Mouse (Mus musculus): ENCODE data around the gene Kat8. TPM values are rescaled to one million over a fixed set of nuclear protein-coding genes. Genes with fewer than 3 reads are reported as not detected.

The Kat8 gene
- 42.1 and 42.3 TPM in 2 replicates for polyA plus RNA-seq (2015; fragmentation: Nextera tagmentation; extraction: Ambion mirVana)

DNA sequence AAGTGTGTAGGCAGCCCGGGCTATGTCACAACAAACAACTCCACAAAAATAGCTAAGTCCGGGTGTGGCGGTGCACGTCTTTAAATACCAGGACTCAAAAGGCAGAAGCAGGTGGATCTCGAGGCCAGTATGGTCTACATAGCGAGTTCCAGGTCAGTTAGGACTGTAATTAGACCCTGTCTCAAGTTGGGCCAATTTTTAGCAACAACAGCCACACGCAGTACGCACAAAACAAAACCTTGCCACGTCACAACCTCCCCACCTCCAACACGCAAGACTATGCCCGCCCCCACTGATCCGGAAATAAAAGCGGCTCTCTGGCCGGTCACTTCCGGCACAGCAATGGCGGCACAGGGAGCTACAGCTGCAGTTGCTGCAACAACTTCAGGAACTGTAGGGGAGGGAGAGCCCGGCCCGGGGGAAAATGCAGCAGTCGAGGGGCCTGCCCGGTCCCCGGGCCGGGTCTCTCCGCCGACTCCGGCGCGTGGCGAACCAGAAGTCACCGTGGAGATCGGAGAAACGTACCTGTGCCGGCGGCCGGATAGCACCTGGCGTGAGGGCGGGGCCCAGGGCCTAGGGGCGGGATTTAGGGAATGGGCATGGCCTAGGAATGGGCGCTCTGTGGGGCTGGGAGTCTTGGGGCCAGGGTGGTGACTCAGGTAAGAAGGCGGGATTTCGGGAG is at the start of gene Kat8:
TSS of gene Kat8 (plus strand) at position 327 of the 682 bp plus-strand sequence.
- no peaks in the 10 kb centered on the region for H3K9me3 ChIP-seq (ENCODE audit: control insufficient read depth, low read length)
- no peaks in the 10 kb centered on the region for H3K27me3 ChIP-seq (replicated peaks; ENCODE audit: control insufficient read depth, insufficient read depth, low read length)
- H3K4me2 ChIP-seq (ENCODE audit: low read length), result peak within 1 kb of the TSS; percentile 92
- ATAC-seq, result peak; percentile 97
- peak within 1 kb of the TSS; percentile 96 for H3K4me3 ChIP-seq (ENCODE audit: low read length)
- H3K9ac ChIP-seq (ENCODE audit: low read depth, low read length), result peak within 1 kb of the TSS; percentile 87
- H3K27ac ChIP-seq (ENCODE audit: low read depth, low read length), result peak within 1 kb of the TSS; percentile 86
- WGBS, result under 1% methylated on average over 39 of the region's 40 CpGs
- peaks cover 26% of the 10 kb centered on the region for H3K36me3 ChIP-seq (ENCODE audit: control insufficient read depth, insufficient read depth, low read length)
- H3K4me1 ChIP-seq (ENCODE audit: control insufficient read depth, insufficient read depth, low read depth, low read length), result peaks cover 8% of the 10 kb centered on the region

DNA sequence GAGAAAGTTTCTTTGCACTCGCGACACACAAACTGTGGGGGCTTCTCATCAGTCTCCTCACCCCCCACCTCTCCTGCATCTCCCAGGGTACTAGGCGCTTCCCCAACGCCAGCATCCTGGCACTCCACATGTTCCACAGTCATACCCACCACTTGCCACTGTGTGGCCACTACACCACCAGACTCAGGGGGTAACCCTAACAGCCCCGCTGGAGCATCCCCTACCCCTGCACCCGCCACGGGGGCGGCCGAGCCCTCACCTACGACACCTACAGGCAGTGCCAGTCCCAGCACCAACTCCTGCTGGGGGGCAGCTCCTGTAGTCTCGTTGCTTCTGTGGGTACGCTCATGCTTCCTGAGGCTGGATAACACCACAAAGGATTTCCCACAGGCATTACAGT is 45.9 kb upstream of the Kat8 start:
- Histone ChIP-seq H3K4me1 (ENCODE audit: control insufficient read depth, insufficient read depth, low read depth, low read length) (no peaks in the 10 kb centered on the region; the same call in 1 of the 2 replicates), H3K4me2 (ENCODE audit: low read length) (no peak overlapping the region), H3K27me3 (replicated peaks; ENCODE audit: control insufficient read depth, insufficient read depth, low read length) (no peaks in the 10 kb centered on the region), H3K9me3 (ENCODE audit: control insufficient read depth, low read length) (no peaks in the 10 kb centered on the region), H3K36me3 (ENCODE audit: control insufficient read depth, insufficient read depth, low read length) (peaks cover 24% of the 10 kb centered on the region), H3K9ac (ENCODE audit: low read depth, low read length) (no peak overlapping the region), H3K4me3 (ENCODE audit: low read length) (no peak overlapping the region), H3K27ac (ENCODE audit: low read depth, low read length) (no peak overlapping the region)
- no peak for ATAC-seq
- 95% methylated on average over 10 of the region's 12 CpGs for WGBS

DNA sequence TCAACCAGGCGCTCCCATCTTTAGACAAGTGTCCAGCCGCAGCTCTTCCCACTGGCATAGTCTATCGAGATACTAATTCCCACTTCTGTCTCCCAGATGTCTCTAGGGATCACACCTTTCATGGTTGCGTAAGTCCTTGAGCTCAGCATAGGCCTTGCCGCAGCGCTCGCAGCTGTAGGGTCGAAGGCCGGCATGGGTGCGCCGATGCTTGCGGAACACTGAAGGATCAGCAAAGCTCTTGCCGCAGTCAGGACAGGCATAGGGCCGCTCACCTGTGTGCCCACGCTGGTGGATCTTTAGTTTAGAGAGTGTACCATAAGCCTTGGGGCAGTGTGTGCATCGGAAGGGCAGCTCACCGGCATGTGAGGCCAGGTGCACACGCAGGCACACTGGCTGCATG is 44.7 kb upstream of the Kat8 start:
- H3K4me2 ChIP-seq (ENCODE audit: low read length), result no peak overlapping the region
- no peaks in the 10 kb centered on the region; the same call in 1 of the 2 replicates for H3K4me1 ChIP-seq (ENCODE audit: control insufficient read depth, insufficient read depth, low read depth, low read length)
- peaks cover 24% of the 10 kb centered on the region for H3K36me3 ChIP-seq (ENCODE audit: control insufficient read depth, insufficient read depth, low read length)
- no peak overlapping the region for H3K4me3 ChIP-seq (ENCODE audit: low read length)
- H3K9me3 ChIP-seq (ENCODE audit: control insufficient read depth, low read length), result no peaks in the 10 kb centered on the region
- no peaks in the 10 kb centered on the region for H3K27me3 ChIP-seq (replicated peaks; ENCODE audit: control insufficient read depth, insufficient read depth, low read length)
- WGBS, result 97% methylated on average over 18 of the region's 18 CpGs
- no peak overlapping the region for H3K27ac ChIP-seq (ENCODE audit: low read depth, low read length)
- ATAC-seq, result no peak
- no peak overlapping the region for H3K9ac ChIP-seq (ENCODE audit: low read depth, low read length)

DNA sequence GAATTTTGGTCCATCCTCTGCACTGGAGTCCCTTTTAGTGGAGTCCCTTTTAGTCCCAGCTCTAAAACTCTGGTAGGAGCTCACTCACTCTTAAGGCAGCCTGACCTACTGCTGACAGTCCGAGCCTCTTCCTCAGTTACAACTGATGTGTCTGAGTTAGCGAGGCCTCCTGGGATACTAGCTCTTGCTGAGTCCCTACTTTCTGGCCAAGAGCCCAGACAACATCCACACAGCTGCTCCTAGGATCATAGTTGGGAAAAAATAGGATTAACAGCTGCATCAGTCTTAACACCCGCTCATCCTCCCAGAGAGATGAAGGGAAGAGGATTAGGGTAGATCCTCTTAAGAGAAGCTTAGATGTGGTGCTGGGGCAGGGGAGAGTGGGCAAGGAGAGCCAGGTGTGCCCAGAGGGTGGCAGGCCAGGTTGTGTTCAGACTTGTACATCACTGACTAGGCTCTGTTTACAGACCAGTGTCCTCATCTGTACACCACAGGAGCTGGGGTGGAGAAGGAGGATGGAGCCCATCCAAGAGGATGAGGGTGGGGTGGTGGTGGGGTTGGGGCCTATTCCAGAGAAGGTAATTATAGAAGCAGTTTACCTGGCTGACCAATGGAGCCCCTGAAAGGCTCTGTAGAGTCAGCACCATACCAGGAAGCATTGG is 43.0 kb upstream of the Kat8 start:
- no peak overlapping the region for H3K9ac ChIP-seq (ENCODE audit: low read depth, low read length)
- H3K4me2 ChIP-seq (ENCODE audit: low read length), result no peak overlapping the region
- peaks cover 24% of the 10 kb centered on the region for H3K36me3 ChIP-seq (ENCODE audit: control insufficient read depth, insufficient read depth, low read length)
- no peak overlapping the region for H3K4me3 ChIP-seq (ENCODE audit: low read length)
- 54% methylated on average over 3 of the region's 3 CpGs for WGBS
- H3K9me3 ChIP-seq (ENCODE audit: control insufficient read depth, low read length), result no peaks in the 10 kb centered on the region
- H3K27ac ChIP-seq (ENCODE audit: low read depth, low read length), result no peak overlapping the region
- peak; percentile 56; the same call in 1 of the 2 replicates for ATAC-seq
- H3K4me1 ChIP-seq (ENCODE audit: control insufficient read depth, insufficient read depth, low read depth, low read length), result peaks cover 15% of the 10 kb centered on the region
- H3K27me3 ChIP-seq (replicated peaks; ENCODE audit: control insufficient read depth, insufficient read depth, low read length), result no peaks in the 10 kb centered on the region

DNA sequence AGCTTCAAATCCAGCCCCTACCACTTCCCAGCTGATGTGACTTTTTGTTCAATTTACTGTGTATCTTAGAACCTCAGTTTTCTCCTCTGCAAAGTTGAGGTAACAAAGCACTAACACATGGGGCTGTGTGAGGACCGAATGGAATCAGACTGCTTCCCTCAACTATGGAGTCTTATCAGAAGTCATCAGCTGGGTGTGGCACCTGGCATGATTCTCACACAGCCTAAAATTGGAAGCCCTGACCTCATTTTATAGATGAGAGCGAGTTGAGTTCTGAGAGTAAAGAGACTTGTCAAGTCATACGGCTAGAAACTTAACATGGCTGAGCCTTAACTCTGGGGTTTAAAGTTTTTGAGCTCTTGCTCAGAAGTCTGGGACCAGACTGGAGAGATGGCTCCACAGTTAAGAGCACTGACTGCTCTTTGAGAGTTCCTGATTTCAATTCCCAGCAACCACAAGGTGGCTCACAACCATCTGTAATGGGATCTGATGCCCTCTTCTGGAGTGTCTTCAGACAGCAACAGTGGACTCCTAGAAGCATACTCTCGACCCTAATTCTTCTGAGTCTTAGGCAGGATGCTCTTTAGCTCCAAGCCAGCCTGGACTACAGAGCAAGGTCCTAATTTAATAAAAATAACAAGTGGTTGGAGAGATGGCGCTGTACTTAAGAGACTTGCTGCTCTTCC is 42.0 kb upstream of the Kat8 start:
- Histone ChIP-seq H3K9ac (ENCODE audit: low read depth, low read length) (no peak overlapping the region), H3K9me3 (ENCODE audit: control insufficient read depth, low read length) (no peaks in the 10 kb centered on the region), H3K27ac (ENCODE audit: low read depth, low read length) (no peak overlapping the region), H3K4me1 (ENCODE audit: control insufficient read depth, insufficient read depth, low read depth, low read length) (peaks cover 19% of the 10 kb centered on the region), H3K36me3 (ENCODE audit: control insufficient read depth, insufficient read depth, low read length) (peaks cover 19% of the 10 kb centered on the region), H3K4me2 (ENCODE audit: low read length) (no peak overlapping the region), H3K27me3 (replicated peaks; ENCODE audit: control insufficient read depth, insufficient read depth, low read length) (no peaks in the 10 kb centered on the region), H3K4me3 (ENCODE audit: low read length) (no peak overlapping the region)
- ATAC-seq, result no peak
- 76% methylated on average over 5 of the region's 5 CpGs for WGBS

DNA sequence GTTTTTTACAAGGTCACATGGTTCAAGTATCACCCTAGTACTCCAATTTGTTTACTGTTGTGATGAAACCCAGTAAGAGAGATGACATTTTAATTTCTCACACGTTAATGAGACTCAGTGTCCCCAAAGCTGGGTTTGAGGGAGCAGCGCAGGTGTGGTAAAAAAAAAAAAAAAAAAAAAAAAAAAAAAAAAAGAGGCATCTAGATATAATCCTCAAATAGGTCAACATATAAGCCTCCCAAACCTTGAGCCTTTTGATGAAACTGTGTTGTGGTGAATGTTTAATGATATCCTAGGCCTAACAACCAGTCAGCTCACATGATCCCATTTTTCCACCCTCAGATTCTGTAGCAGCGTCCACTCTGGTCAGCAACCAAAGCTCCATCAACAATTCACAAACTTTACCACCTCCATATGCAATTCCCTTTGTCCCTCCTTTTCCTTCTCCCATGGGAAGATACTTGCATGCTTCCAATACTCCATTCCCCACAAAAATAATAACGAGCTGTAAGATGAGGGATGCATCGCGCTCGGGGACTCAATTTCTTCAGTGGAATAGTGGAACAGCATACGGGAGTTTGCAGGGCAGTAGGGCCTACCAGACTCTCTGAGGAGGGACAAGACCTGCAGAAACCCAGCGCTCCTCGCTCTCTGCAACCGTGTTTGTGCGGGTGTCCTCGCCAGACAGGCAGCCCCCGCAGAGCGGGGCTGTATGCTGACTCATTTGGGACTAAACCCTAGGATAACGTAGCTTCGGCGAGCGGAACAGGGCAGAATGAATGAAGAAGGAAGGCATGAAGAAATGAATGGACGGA is 37.3 kb upstream of the Kat8 start:
- WGBS, result 4% methylated on average over 20 of the region's 20 CpGs
- ATAC-seq, result peak; percentile 38
- Histone ChIP-seq H3K4me1 (ENCODE audit: control insufficient read depth, insufficient read depth, low read depth, low read length) (peaks cover 27% of the 10 kb centered on the region), H3K9ac (ENCODE audit: low read depth, low read length) (peak overlapping the region; percentile 94), H3K27ac (ENCODE audit: low read depth, low read length) (peak overlapping the region; percentile 98), H3K4me3 (ENCODE audit: low read length) (peak overlapping the region; percentile 83), H3K4me2 (ENCODE audit: low read length) (peak overlapping the region; percentile 76), H3K9me3 (ENCODE audit: control insufficient read depth, low read length) (no peaks in the 10 kb centered on the region), H3K36me3 (ENCODE audit: control insufficient read depth, insufficient read depth, low read length) (peaks cover 15% of the 10 kb centered on the region), H3K27me3 (replicated peaks; ENCODE audit: control insufficient read depth, insufficient read depth, low read length) (no peaks in the 10 kb centered on the region)

GRCm38 (mm10) chr7:127875627-127876001 is 36.7 kb upstream of the Kat8 start:
- Histone ChIP-seq H3K9me3 (ENCODE audit: control insufficient read depth, low read length) (no peaks in the 10 kb centered on the region), H3K27ac (ENCODE audit: low read depth, low read length) (peak overlapping the region; percentile 98), H3K36me3 (ENCODE audit: control insufficient read depth, insufficient read depth, low read length) (peaks cover 21% of the 10 kb centered on the region), H3K27me3 (replicated peaks; ENCODE audit: control insufficient read depth, insufficient read depth, low read length) (no peaks in the 10 kb centered on the region), H3K4me2 (ENCODE audit: low read length) (peak overlapping the region; percentile 76), H3K4me1 (ENCODE audit: control insufficient read depth, insufficient read depth, low read depth, low read length) (peaks cover 27% of the 10 kb centered on the region), H3K4me3 (ENCODE audit: low read length) (peak overlapping the region; percentile 83), H3K9ac (ENCODE audit: low read depth, low read length) (peak overlapping the region; percentile 94)
- WGBS, result under 1% methylated on average over 43 of the region's 43 CpGs
- peak; percentile 97 for ATAC-seq

DNA sequence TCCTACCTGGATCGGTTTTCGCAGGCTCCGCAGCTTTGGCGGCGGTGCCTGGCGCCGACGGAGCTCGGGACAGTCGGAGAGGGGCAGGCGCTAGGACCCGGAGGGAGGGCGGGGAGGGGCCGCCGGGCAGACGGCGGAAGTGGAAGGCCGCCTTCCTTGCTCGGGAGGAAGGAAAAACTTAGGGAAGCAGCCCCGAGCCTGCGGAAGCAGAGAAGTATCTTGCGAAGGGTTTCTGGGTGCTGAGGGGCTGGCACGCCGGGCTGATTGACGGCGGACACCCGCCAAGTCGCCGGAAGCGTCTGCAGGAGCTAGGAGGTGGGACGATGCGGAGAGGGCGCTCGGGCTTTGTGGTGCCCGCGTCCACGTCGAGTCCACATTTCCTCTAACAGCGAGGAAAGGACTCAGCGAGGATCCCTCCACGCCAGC is 36.3 kb upstream of the Kat8 start, which contains the start of gene Zfp646:
TSS of gene Zfp646 (plus strand) at position 181 of the 426 bp plus-strand sequence.
- WGBS, result 2% methylated on average over 40 of the region's 41 CpGs
- Histone ChIP-seq H3K9ac (ENCODE audit: low read depth, low read length) (peak within 1 kb of the TSS; percentile 94), H3K36me3 (ENCODE audit: control insufficient read depth, insufficient read depth, low read length) (peaks cover 25% of the 10 kb centered on the region), H3K4me2 (ENCODE audit: low read length) (peak within 1 kb of the TSS; percentile 76), H3K27me3 (replicated peaks; ENCODE audit: control insufficient read depth, insufficient read depth, low read length) (no peaks in the 10 kb centered on the region), H3K9me3 (ENCODE audit: control insufficient read depth, low read length) (no peaks in the 10 kb centered on the region), H3K27ac (ENCODE audit: low read depth, low read length) (peak within 1 kb of the TSS; percentile 98), H3K4me1 (ENCODE audit: control insufficient read depth, insufficient read depth, low read depth, low read length) (peaks cover 27% of the 10 kb centered on the region), H3K4me3 (ENCODE audit: low read length) (peak within 1 kb of the TSS; percentile 83)
- ATAC-seq, result peak; percentile 89
